Mouse (Mus musculus) limb, embryonic 15.5 days (tissue): Measurements from ENCODE around the gene Fanca. TPM values are rescaled to one million over a fixed set of nuclear protein-coding genes. Genes with fewer than 3 reads are reported as not detected.

Source experiments
- ATAC-seq: fragments of 200-750 bp; cut with Nextera tagmentation; 2 replicates; pipeline ENCODE4 v1.8.0; 2017; ENCODE audit warnings: low read depth, moderate TSS enrichment; ENCODE audit not compliant: insufficient number of reproducible peaks, low FRiP score, low TSS enrichment
- H3K27ac ChIP-seq: fragments of 300-500 bp; sonication (generic); 2 replicates; pipeline ENCODE4 v1.5.1; 2015; ENCODE audit warnings: moderate library complexity, mild to moderate bottlenecking, inconsistent platforms
- H3K27me3 ChIP-seq: fragments of 300-500 bp; sonication (generic); 2 replicates; pipeline ENCODE4 v1.6.1; 2015; ENCODE audit warnings: inconsistent platforms
- H3K36me3 ChIP-seq: fragments of 300-500 bp; sonication (generic); 2 replicates; pipeline ENCODE4 v1.6.1; 2015; ENCODE audit warnings: inconsistent platforms
- H3K4me1 ChIP-seq: fragments of 300-500 bp; sonication (generic); 2 replicates; pipeline ENCODE4 v1.6.1; 2015; ENCODE audit warnings: inconsistent platforms
- H3K4me2 ChIP-seq: fragments of 300-500 bp; sonication (generic); 2 replicates; pipeline ENCODE4 v1.6.1; 2015; ENCODE audit warnings: mild to moderate bottlenecking, inconsistent platforms
- H3K4me3 ChIP-seq: fragments of 300-500 bp; sonication (generic); 2 replicates; pipeline ENCODE4 v1.5.1; 2015; ENCODE audit warnings: mild to moderate bottlenecking, inconsistent platforms
- H3K9ac ChIP-seq: fragments of 300-500 bp; sonication (generic); 2 replicates; pipeline ENCODE4 v1.6.1; 2015; ENCODE audit warnings: inconsistent platforms
- H3K9me3 ChIP-seq: fragments of 300-500 bp; sonication (generic); 2 replicates; pipeline ENCODE4 v1.6.1; 2016; ENCODE audit warnings: inconsistent platforms
- WGBS: fragments of 180-500 bp; shearing (Covaris S2); methylation state at CpG from one replicate; pipeline ENCODE4 v1.1.7; 2015; 5-methylcytosine and 5-hydroxymethylcytosine counted together
- polyA plus RNA-seq: library from polyadenylated mRNA; unstranded; fragments of >200 nt; fragmentation: Nextera tagmentation; extraction: Ambion mirVana; gene quantifications from 2 replicates; pipeline ENCODE4 v1.2.1, GENCODE M21; 2015

Gene Fanca
- polyA plus RNA-seq, 1 experiment from 2014 or later: 14.8 TPM

DNA sequence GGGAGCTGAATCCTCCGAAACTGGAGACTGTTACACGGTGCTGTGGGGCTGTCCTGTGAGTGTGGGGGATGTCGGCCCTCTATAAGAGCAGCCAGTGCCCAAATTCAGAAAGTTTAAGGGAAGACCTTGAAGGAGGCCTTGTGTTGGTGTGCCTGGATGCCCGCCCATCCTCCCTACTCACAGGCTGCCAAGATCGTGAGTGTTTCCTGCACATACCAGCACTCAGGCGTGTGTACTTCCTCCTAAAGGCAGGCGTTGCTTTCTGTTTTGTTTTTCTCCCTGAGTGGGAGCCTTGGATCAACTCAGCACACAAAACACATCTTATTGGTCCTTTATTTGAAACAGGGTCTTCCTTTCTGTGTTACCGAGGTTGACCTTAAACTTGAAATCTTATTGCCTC lies 23.9 kb upstream of the Fanca start:
- no peak for ATAC-seq
- WGBS: 77% methylated on average over 8 of the region's 8 CpGs

DNA sequence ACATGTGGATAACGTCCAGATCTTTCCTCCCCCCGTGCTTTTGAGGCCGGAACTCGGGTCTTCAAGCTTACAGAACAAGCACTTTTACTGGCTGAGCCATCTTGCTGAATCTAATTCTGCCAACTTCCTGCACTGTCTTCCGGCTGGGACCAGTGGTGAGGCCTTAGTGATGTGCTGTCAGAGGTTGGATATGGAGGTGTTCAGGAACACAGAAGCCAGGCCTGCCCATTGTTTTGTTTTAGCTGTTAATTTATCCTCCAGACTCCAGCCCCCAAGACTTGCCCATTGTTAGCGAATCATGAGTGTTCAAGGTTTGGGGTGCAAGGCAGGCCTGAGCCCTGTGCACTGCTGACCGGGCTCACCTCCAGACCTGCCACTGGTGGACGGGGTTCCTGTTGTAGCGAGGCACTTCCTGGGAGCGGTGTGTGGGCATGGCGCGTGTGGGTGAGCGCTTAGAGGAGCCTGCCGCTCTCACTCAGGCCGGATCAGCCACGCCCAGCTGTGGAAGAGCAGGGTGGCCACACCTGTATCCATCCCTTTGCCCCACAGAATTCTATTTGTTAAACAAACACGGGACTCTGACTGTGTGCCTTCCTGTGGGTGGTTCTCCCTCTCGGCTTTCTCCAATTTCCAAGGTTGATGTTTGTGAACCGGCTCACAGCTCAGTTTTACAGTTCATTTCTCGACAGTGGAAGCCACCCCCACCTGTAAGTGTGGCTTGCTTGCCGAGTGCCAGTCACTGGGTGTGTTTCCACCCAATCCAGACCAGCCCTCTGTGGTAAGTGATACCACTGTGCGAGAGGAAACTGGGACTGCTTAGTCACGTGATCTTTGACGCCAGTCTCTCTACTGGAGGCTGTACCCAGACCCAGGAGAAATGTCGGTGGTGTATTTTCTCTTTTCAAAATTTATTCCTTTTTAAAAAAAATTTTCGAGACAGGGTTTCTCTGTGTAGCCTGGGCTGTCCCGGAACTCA lies 23.0 kb upstream of the Fanca start:
- 79% methylated on average over 27 of the region's 27 CpGs for WGBS
- Histone ChIP-seq H3K4me1 (peaks cover 3% of the 10 kb centered on the region; the same call in 1 of the 2 replicates), H3K4me2 (no peak overlapping the region), H3K4me3 (no peak overlapping the region), H3K27me3 (no peaks in the 10 kb centered on the region), H3K9ac (no peak overlapping the region), H3K36me3 (no peaks in the 10 kb centered on the region), H3K27ac (no peak overlapping the region), H3K9me3 (no peaks in the 10 kb centered on the region)
- no peak for ATAC-seq

More for the DNA sequence above, 23.9 kb upstream of the Fanca start:
- peaks cover 3% of the 10 kb centered on the region; the same call in 1 of the 2 replicates for H3K4me1 ChIP-seq
- H3K9ac ChIP-seq: no peak overlapping the region
- no peaks in the 10 kb centered on the region for H3K27me3 ChIP-seq
- no peaks in the 10 kb centered on the region for H3K36me3 ChIP-seq
- H3K4me2 ChIP-seq: no peak overlapping the region
- no peak overlapping the region for H3K4me3 ChIP-seq
- H3K9me3 ChIP-seq: no peaks in the 10 kb centered on the region
- no peak overlapping the region for H3K27ac ChIP-seq

DNA sequence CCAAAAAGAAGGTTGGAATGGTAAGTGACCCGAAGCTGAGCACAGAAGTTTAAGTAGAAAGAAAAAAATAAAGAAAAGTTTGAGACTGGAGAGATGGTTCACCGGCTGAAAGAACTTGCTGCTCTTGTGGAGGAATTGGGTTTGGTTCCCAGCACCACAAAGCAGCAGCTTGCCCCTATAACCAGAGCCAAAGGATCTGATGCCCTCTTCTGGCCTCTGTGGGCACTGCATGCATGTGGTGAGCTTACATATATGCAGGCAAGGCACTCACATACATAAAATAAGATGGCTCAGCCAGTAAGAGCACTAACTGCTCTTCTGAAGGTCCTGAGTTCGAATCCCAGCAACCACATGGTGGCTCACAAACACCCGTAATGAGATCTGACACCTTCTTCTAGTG lies 21.7 kb upstream of the Fanca start:
- WGBS: 88% methylated on average over 4 of the region's 4 CpGs
- no peak for ATAC-seq
- no peak overlapping the region for H3K9ac ChIP-seq

DNA sequence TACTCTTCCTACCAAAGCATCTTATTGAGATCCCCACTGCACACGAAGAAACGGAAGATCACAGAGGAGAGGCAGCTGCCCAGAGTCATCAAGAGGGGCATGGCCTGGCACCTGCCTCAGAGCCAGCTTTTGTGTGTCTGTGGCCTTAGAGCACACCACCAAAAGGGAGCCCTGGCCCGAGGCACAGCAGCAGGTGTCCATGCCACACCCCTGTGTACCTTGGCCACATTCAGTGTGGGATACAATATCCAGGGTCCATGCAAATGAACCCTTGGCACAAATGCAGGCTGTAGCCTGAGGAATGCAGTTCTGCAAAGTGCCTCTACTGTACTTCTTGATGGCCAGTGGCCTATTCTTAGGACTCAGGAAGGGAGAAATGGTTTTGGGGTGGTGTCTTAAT lies 19.1 kb upstream of the Fanca start:
- Histone ChIP-seq H3K4me1 (peaks cover 12% of the 10 kb centered on the region), H3K4me3 (no peak overlapping the region), H3K27ac (no peak overlapping the region), H3K9ac (no peak overlapping the region), H3K9me3 (no peaks in the 10 kb centered on the region), H3K27me3 (peaks cover 24% of the 10 kb centered on the region), H3K36me3 (no peaks in the 10 kb centered on the region), H3K4me2 (no peak overlapping the region)
- ATAC-seq: no peak
- 81% methylated on average over 3 of the region's 3 CpGs for WGBS

More for the DNA sequence above, 21.7 kb upstream of the Fanca start:
- H3K4me1 ChIP-seq: peaks cover 3% of the 10 kb centered on the region; the same call in 1 of the 2 replicates
- H3K9me3 ChIP-seq: no peaks in the 10 kb centered on the region
- no peaks in the 10 kb centered on the region for H3K36me3 ChIP-seq
- H3K4me3 ChIP-seq: no peak overlapping the region
- no peak overlapping the region for H3K27ac ChIP-seq
- H3K4me2 ChIP-seq: no peak overlapping the region
- H3K27me3 ChIP-seq: no peaks in the 10 kb centered on the region

DNA sequence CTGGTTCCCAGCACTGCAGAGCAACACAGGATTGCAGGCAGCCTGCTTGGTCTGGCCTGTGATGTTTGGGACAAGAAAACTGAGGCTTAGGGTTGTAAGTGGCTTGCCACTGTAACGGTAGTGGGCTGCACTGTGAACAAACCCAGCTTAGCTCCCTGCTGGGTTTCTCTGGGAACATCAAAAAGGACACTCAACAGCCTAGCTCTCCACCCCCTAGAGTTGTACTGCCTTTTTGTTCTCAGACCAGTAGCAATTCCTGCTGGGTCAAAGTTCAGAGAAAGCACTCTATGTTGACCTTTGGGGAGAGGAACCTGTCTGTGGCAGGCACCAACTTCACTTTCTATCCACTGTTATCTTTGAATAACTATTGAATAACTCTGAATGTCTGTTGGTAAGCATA lies 16.1 kb upstream of the Fanca start:
- ATAC-seq: no peak

DNA sequence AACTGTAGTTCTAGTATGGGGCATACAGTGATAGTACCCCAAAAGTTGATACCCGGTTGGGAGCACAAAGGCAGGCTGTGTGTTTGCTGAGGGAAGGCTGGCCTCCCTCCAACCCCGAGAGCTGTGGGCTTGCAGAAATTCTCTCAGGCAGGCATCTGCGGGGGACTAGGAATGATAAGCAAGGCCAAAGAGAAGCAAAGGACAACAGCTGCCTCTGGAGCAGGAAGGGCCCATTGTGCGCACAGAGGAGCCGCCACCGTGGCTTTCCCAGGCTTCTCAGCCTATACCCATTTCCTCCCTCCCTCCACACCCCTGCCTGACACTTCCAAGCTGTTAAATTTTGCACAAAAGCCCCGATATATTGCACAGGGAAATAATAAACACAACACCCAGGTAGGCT lies 15.5 kb upstream of the Fanca start:
- WGBS: 12% methylated on average over 7 of the region's 7 CpGs
- Histone ChIP-seq H3K4me3 (no peak overlapping the region), H3K36me3 (no peaks in the 10 kb centered on the region), H3K4me1 (peaks cover 17% of the 10 kb centered on the region), H3K9ac (no peak overlapping the region), H3K27me3 (peaks cover 35% of the 10 kb centered on the region), H3K4me2 (no peak overlapping the region), H3K9me3 (no peaks in the 10 kb centered on the region), H3K27ac (no peak overlapping the region)
- ATAC-seq: no peak

More for the DNA sequence above, 16.1 kb upstream of the Fanca start:
- Histone ChIP-seq H3K9ac (no peak overlapping the region), H3K9me3 (no peaks in the 10 kb centered on the region), H3K36me3 (no peaks in the 10 kb centered on the region), H3K4me3 (no peak overlapping the region), H3K4me1 (peaks cover 17% of the 10 kb centered on the region), H3K4me2 (no peak overlapping the region), H3K27me3 (peaks cover 35% of the 10 kb centered on the region), H3K27ac (no peak overlapping the region)
- 6% methylated on average over 1 of the region's 1 CpGs for WGBS

DNA sequence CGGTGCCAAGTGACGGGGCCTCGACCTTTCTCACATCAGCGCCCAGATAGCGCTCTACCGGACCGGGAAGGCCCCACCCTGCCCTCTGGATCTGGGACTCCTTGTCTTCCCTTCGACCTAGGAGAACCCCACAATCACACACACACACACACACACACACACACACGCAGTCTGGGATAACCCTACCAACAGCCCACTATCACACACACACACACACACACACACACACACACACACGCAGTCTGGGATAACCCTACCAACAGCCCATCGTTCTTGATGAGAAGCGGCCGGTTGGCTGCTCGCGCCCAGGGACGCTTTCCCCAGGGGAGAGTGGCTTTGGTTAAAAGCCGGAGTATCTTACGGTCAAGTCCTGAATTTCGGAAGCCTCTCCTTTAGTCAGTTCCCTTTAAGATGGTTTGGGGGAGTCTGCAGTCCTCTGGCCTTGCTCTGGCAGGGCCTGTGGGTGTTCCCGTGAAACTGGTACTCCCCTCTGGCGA lies 14.8 kb upstream of the Fanca start:
- 3% methylated on average over 21 of the region's 21 CpGs for WGBS

DNA sequence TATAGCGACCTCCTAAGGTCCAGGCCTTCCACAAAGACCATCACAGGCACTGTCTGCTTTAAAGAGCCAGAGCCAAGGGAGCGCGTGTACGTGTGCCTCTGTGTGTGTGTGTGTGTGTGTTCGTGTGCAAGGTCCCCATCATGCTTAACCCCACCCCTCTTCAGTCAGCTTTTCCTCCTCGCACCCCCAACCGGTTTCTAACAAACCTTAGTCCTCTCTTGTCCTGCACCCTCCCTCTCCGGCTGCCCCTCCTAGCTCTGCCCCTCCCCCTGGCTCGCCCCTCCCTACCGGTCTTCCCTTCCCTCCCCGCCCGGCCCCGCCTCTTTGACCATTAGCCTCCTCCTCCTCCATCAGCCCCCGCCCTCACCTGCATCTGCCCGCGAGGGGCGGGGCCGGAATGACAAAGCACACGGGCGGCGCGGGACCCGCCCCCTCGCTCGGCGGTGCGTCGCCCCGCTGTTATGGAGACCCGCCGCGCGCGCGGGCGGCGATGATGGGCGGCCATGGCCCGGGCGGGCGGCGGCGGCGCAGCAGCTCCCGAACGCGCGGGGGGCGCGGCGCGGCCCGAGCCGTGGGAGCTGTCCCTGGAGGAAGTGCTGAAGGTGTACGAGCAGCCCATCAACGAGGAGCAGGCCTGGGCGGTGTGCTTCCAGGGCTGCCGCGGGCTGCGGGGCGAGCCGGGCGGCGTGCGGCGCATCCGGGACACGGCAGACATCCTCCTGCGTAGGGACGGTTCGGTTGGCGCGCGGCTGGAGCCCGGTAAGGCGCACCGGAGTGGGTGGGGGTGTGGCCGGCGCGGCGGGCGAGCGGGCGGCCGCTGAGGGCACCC lies 14.1 kb upstream of the Fanca start, which contains the start of gene Spire2:
Spire2 (plus strand) TSS at position 452 of the 829 bp plus-strand sequence.
- Histone ChIP-seq H3K4me1 (peaks cover 17% of the 10 kb centered on the region), H3K36me3 (no peaks in the 10 kb centered on the region), H3K27me3 (peaks cover 35% of the 10 kb centered on the region), H3K9ac (0 out of 2 replicates have a peak within 1 kb of the TSS, but pooled peaks have one; percentile 14), H3K4me3 (peak within 1 kb of the TSS; percentile 56), H3K27ac (no peak within 1 kb of the TSS), H3K9me3 (no peaks in the 10 kb centered on the region), H3K4me2 (peak within 1 kb of the TSS; percentile 96)
- WGBS: under 1% methylated on average over 83 of the region's 85 CpGs
- peak; percentile 69 for ATAC-seq

More for the DNA sequence above, 14.8 kb upstream of the Fanca start:
- H3K27me3 ChIP-seq: peaks cover 35% of the 10 kb centered on the region
- no peak for ATAC-seq
- no peak overlapping the region for H3K27ac ChIP-seq
- 0 out of 2 replicates have a peak overlapping the region, but pooled peaks have one; percentile 14 for H3K9ac ChIP-seq
- H3K4me1 ChIP-seq: peaks cover 17% of the 10 kb centered on the region
- no peaks in the 10 kb centered on the region for H3K9me3 ChIP-seq
- H3K4me3 ChIP-seq: peak overlapping the region; percentile 56
- H3K36me3 ChIP-seq: no peaks in the 10 kb centered on the region
- peak overlapping the region; percentile 96 for H3K4me2 ChIP-seq

DNA sequence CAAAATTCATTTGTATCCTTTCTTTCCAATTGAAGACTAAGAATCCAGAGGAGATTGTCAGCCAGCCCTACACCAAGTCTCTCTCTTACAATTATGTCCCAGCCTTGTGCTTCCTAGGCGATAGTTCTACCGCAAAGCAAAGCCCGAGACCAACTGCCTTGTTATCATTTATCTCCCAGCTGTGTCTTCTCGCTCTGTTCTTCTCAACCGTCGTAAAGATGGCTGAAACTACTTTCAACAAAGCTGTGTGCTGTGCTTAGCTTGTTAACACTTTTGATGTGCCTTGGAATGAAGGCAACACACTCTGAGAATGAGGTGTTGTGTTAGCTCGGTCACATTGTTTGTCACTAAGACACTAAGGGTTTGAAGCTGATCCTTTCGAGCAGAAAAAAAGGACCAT lies 13.4 kb upstream of the Fanca start:
- Histone ChIP-seq H3K4me3 (peak overlapping the region; percentile 56), H3K27me3 (peaks cover 35% of the 10 kb centered on the region)
- WGBS: 37% methylated on average over 8 of the region's 8 CpGs

DNA sequence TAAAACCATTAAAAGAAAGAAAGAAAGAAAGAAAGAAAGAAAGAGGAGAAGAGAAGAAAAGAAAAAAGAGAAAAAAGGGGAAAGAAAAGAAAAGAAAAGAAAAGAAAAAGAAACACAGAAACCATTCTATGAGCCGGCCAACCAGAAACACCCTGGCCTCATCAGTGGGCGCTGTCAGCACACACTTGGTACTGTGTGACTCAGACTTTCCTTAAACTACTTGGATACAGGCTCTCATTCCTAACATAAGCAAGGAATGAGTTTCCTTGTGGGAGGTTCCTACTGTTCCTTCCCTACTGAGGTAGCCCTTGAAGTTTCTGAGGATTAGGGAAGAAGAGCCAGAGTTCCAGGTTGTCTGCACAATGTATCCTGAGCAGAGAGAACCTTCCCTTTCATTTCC lies 12.9 kb upstream of the Fanca start:
- H3K4me2 ChIP-seq: no peak overlapping the region
- no peak overlapping the region for H3K9ac ChIP-seq
- ATAC-seq: no peak
- H3K9me3 ChIP-seq: no peaks in the 10 kb centered on the region
- H3K4me3 ChIP-seq: no peak overlapping the region
- WGBS: 78% methylated on average over 2 of the region's 2 CpGs
- peaks cover 17% of the 10 kb centered on the region for H3K4me1 ChIP-seq
- H3K27ac ChIP-seq: no peak overlapping the region
- H3K36me3 ChIP-seq: no peaks in the 10 kb centered on the region
- peaks cover 35% of the 10 kb centered on the region for H3K27me3 ChIP-seq

More for the DNA sequence above, 13.4 kb upstream of the Fanca start:
- Histone ChIP-seq H3K36me3 (no peaks in the 10 kb centered on the region), H3K27ac (no peak overlapping the region), H3K4me2 (peak overlapping the region; percentile 96; the same call in 1 of the 2 replicates), H3K9ac (no peak overlapping the region), H3K4me1 (peaks cover 17% of the 10 kb centered on the region), H3K9me3 (no peaks in the 10 kb centered on the region)
- ATAC-seq: no peak

DNA sequence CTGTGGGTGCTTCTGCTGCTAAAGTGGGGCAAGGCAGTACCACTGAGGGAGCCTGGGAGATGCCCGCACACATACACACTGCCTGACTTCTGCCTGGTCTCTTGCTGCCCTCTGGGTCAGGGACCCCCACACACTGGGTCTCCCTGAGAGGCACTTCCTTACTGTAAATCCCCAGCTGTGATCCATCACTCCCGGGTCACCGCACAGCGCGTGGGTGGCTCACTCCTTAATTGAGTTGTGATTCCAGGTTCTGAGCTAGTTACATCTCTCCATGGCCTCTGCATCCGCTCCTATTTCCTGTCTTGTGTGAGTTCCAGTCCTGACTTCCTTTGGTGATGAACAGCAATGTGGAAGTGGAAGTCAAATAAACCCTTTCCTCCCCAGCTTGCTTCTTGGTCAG lies 12.3 kb upstream of the Fanca start:
- Histone ChIP-seq H3K4me2 (no peak overlapping the region), H3K9me3 (no peaks in the 10 kb centered on the region), H3K4me1 (peaks cover 17% of the 10 kb centered on the region), H3K27me3 (peaks cover 35% of the 10 kb centered on the region), H3K36me3 (no peaks in the 10 kb centered on the region), H3K9ac (no peak overlapping the region), H3K4me3 (no peak overlapping the region), H3K27ac (no peak overlapping the region)
- no peak for ATAC-seq
- WGBS: 68% methylated on average over 6 of the region's 6 CpGs
